Comparison of ENCODE assay signal across 8 mouse cellular contexts in genomic region chr3:89772968-89773709, GRCm38 (mm10). TPM values are rescaled to one million over a fixed set of nuclear protein-coding genes. Genes with fewer than 3 reads are reported as not detected.
A peak's percentile ranks its signal among the peaks of the same experiment; 100 is the strongest.
DNase-seq lines count a peak whose midpoint lies in the region; ATAC-seq lines count a peak whose summit lies in the region.

Gene Ube2q1, plus strand, starts transcription at chr3:89773616.

- H3K4me1 ChIP-seq in hindbrain, embryonic 12.5 days = peaks cover 35% of the 10 kb centered on the region

- DNase-seq in Muller cell, postnatal 12 days (ENCODE audit: inconsistent ontology term) = peak; percentile 98
- DNase-seq in cerebellum, adult 9-11 months = peak; percentile 98
- peak; percentile 97 to 98 for DNase-seq in frontal cortex, postnatal 10 days (ENCODE audit: low spot score in 2 of 2)
- DNase-seq in layer of hippocampus, postnatal 14 days (ENCODE audit: low spot score in 2 of 2) = peak; percentile 98
- DNase-seq in lung, postnatal 14 days = peak; percentile 95
- peak; percentile 90 for DNase-seq in retina, adult 2 months (ENCODE audit: low read depth, low spot score)
- peak; percentile 95 to 97 for DNase-seq in thymus, postnatal 36 days

- H3K4me3 ChIP-seq in hindbrain, embryonic 12.5 days = peak within 1 kb of the TSS; percentile 99

- H3K9ac ChIP-seq in hindbrain, embryonic 12.5 days = peak within 1 kb of the TSS; percentile 99

- peak within 1 kb of the TSS; percentile 90 for H3K4me2 ChIP-seq in hindbrain, embryonic 12.5 days (replicated peaks)

- ATAC-seq in hindbrain, embryonic 12.5 days (ENCODE audit: low FRiP score) = peak; percentile 95

- under 1% methylated on average over 69 of the region's 90 CpGs for WGBS in hindbrain, embryonic 12.5 days

- no peaks in the 10 kb centered on the region for H3K27me3 ChIP-seq in hindbrain, embryonic 12.5 days

- peaks cover 18% of the 10 kb centered on the region for H3K36me3 ChIP-seq in hindbrain, embryonic 12.5 days

- H3K27ac ChIP-seq in hindbrain, embryonic 12.5 days = peak within 1 kb of the TSS; percentile 97

- no peaks in the 10 kb centered on the region for H3K9me3 ChIP-seq in hindbrain, embryonic 12.5 days (replicated peaks)

RNA-seq across cellular contexts. Expression of gene Ube2q1, which starts in this region (rescaled TPM):
- 19.2 and 19.9 TPM in 2 replicates for polyA plus RNA-seq in hindbrain, embryonic 12.5 days (2016; fragmentation: Nextera tagmentation; extraction: Ambion mirVana)
- 10 to 100 TPM; 84.2 to 89.3 TPM for total RNA-seq in layer of hippocampus, postnatal 14 days (2021)

Comparison
In these comparisons a context has a peak if more than half of its experiments do, and no peak if none do; other contexts are left out.
1. Peak in every context shown above with its lines: DNase-seq, ATAC-seq, H3K4me3 ChIP-seq and H3K27ac ChIP-seq.